Mouse (Mus musculus) heart, embryonic 11.5 days (tissue): ENCODE measurements around the gene Cdhr3. TPM values are rescaled to one million over a fixed set of nuclear protein-coding genes. Genes with fewer than 3 reads are reported as not detected.
A peak's percentile ranks its signal among the peaks of the same experiment; 100 is the strongest.

Experiments used
- ATAC-seq: fragments of 200-750 bp; cut with Nextera tagmentation; replicated peaks from 2 replicates; pipeline ENCODE4 v1.8.0; 2017; ENCODE audit warnings: moderate library complexity; ENCODE audit not compliant: insufficient number of reproducible peaks, low FRiP score, low TSS enrichment
- H3K27ac ChIP-seq: fragments of 300-500 bp; sonication (generic); 2 replicates; pipeline ENCODE4 v1.5.1; 2014; ENCODE audit warnings: mild to moderate bottlenecking, low read depth, low read length
- H3K27me3 ChIP-seq: fragments of 300-500 bp; sonication (generic); 2 replicates; pipeline ENCODE4 v1.6.1; 2014; ENCODE audit warnings: mild to moderate bottlenecking, low read length, mixed read lengths; ENCODE audit not compliant: control insufficient read depth, insufficient read depth
- H3K36me3 ChIP-seq: fragments of 300-500 bp; sonication (generic); 2 replicates; pipeline ENCODE4 v1.6.1; 2014; ENCODE audit warnings: mild to moderate bottlenecking, low read length, moderate library complexity, mixed read lengths; ENCODE audit not compliant: control insufficient read depth, insufficient read depth
- H3K4me1 ChIP-seq: fragments of 300-500 bp; sonication (generic); 2 replicates; pipeline ENCODE4 v1.6.1; 2014; ENCODE audit warnings: low read length; ENCODE audit not compliant: control insufficient read depth, insufficient read depth
- H3K4me2 ChIP-seq: fragments of 300-500 bp; sonication (generic); 2 replicates; pipeline ENCODE4 v1.6.1; 2014; ENCODE audit warnings: mild to moderate bottlenecking, moderate library complexity
- H3K4me3 ChIP-seq: fragments of 300-500 bp; sonication (generic); 2 replicates; pipeline ENCODE4 v1.5.1; 2014; ENCODE audit warnings: low read depth, low read length
- H3K9ac ChIP-seq: fragments of 300-500 bp; sonication (generic); 2 replicates; pipeline ENCODE4 v1.6.1; 2014; ENCODE audit warnings: mild to moderate bottlenecking, low read depth, low read length, moderate library complexity
- H3K9me3 ChIP-seq: fragments of 300-500 bp; sonication (generic); replicated peaks from 2 replicates; pipeline ENCODE4 v1.6.1; 2016; ENCODE audit warnings: low read length; ENCODE audit not compliant: control insufficient read depth
- WGBS: fragments of 180-500 bp; shearing (Covaris S2); extraction: QIAGEN DNeasy Blood & Tissue Kit; methylation state at CpG from one replicate; pipeline ENCODE4 v1.1.7; 2014; ENCODE audit not compliant: insufficient replicate concordance; 5-methylcytosine and 5-hydroxymethylcytosine counted together
- polyA plus RNA-seq: library from polyadenylated mRNA; unstranded; fragments of >200 nt; fragmentation: Nextera tagmentation; extraction: Ambion mirVana; gene quantifications from 2 replicates; pipeline ENCODE4 v1.2.1, GENCODE M21; 2014

Cdhr3 gene
- not detected in 2 replicates for polyA plus RNA-seq

GRCm38 (mm10) chr12:33092775-33093174 is at the start of gene Cdhr3:
Cdhr3 (minus strand) TSS chr12:33092875.
- no peaks in the 10 kb centered on the region for H3K4me1 ChIP-seq
- no peak within 1 kb of the TSS for H3K4me3 ChIP-seq
- no peak within 1 kb of the TSS for H3K4me2 ChIP-seq
- no peak for ATAC-seq
- H3K9me3 ChIP-seq = no peaks in the 10 kb centered on the region
- no peaks in the 10 kb centered on the region for H3K36me3 ChIP-seq
- no peak within 1 kb of the TSS for H3K9ac ChIP-seq
- H3K27me3 ChIP-seq = no peaks in the 10 kb centered on the region
- no peak within 1 kb of the TSS for H3K27ac ChIP-seq
- 70% methylated on average over 6 of the region's 6 CpGs for WGBS

- ATAC-seq = no peak; the same call in 1 of the 2 replicates
- Histone ChIP-seq H3K4me3 (no peak overlapping the region), H3K27me3 (no peaks in the 10 kb centered on the region), H3K27ac (0 out of 2 replicates have a peak overlapping the region, but pooled peaks have one; percentile 15), H3K9ac (no peak overlapping the region), H3K36me3 (no peaks in the 10 kb centered on the region), H3K4me2 (no peak overlapping the region), H3K9me3 (no peaks in the 10 kb centered on the region), H3K4me1 (peaks cover 10% of the 10 kb centered on the region)
- WGBS = 36% methylated on average over 3 of the region's 3 CpGs
Observed at GRCm38 (mm10) chr12:33139083-33139482, 46.4 kb upstream of the Cdhr3 start.

- Histone ChIP-seq H3K9me3 (no peaks in the 10 kb centered on the region), H3K4me2 (no peak overlapping the region), H3K9ac (no peak overlapping the region), H3K36me3 (no peaks in the 10 kb centered on the region), H3K27ac (no peak overlapping the region), H3K4me3 (no peak overlapping the region), H3K4me1 (peaks cover 10% of the 10 kb centered on the region), H3K27me3 (no peaks in the 10 kb centered on the region)
- WGBS = 62% methylated on average over 1 of the region's 1 CpGs
- no peak for ATAC-seq
Observed at GRCm38 (mm10) chr12:33137857-33138256, 45.2 kb upstream of the Cdhr3 start.

GRCm38 (mm10) chr12:33131796-33132195 is 39.1 kb upstream of the Cdhr3 start:
- Histone ChIP-seq H3K4me3 (no peak overlapping the region), H3K36me3 (no peaks in the 10 kb centered on the region), H3K9ac (no peak overlapping the region), H3K27ac (no peak overlapping the region), H3K4me2 (no peak overlapping the region), H3K4me1 (no peaks in the 10 kb centered on the region), H3K9me3 (no peaks in the 10 kb centered on the region), H3K27me3 (no peaks in the 10 kb centered on the region)
- no peak for ATAC-seq
- 66% methylated on average over 7 of the region's 7 CpGs for WGBS

- no peaks in the 10 kb centered on the region for H3K9me3 ChIP-seq
- H3K9ac ChIP-seq = no peak overlapping the region
- H3K4me2 ChIP-seq = no peak overlapping the region
- H3K27ac ChIP-seq = no peak overlapping the region
- no peak overlapping the region for H3K4me3 ChIP-seq
- ATAC-seq = no peak
- no peaks in the 10 kb centered on the region for H3K4me1 ChIP-seq
- 57% methylated on average over 8 of the region's 8 CpGs for WGBS
- H3K36me3 ChIP-seq = no peaks in the 10 kb centered on the region
- no peaks in the 10 kb centered on the region for H3K27me3 ChIP-seq
Observed at GRCm38 (mm10) chr12:33130401-33130800, 37.7 kb upstream of the Cdhr3 start.

- Histone ChIP-seq H3K4me3 (no peak overlapping the region), H3K27ac (no peak overlapping the region), H3K4me2 (no peak overlapping the region), H3K9me3 (no peaks in the 10 kb centered on the region), H3K9ac (no peak overlapping the region), H3K4me1 (no peaks in the 10 kb centered on the region), H3K27me3 (no peaks in the 10 kb centered on the region), H3K36me3 (no peaks in the 10 kb centered on the region)
- 9% methylated on average over 4 of the region's 4 CpGs for WGBS
- no peak for ATAC-seq
Observed at GRCm38 (mm10) chr12:33129410-33129809, 36.7 kb upstream of the Cdhr3 start.

GRCm38 (mm10) chr12:33128702-33129101 is 36.0 kb upstream of the Cdhr3 start:
- Histone ChIP-seq H3K4me3 (no peak overlapping the region), H3K4me2 (no peak overlapping the region), H3K9me3 (no peaks in the 10 kb centered on the region), H3K4me1 (no peaks in the 10 kb centered on the region), H3K36me3 (no peaks in the 10 kb centered on the region), H3K27ac (no peak overlapping the region), H3K27me3 (no peaks in the 10 kb centered on the region), H3K9ac (no peak overlapping the region)
- no peak for ATAC-seq
- 63% methylated on average over 7 of the region's 7 CpGs for WGBS

- no peaks in the 10 kb centered on the region for H3K4me1 ChIP-seq
- H3K4me2 ChIP-seq = no peak overlapping the region
- no peak overlapping the region for H3K27ac ChIP-seq
- no peak overlapping the region for H3K9ac ChIP-seq
- 78% methylated on average over 2 of the region's 2 CpGs for WGBS
- H3K4me3 ChIP-seq = no peak overlapping the region
- ATAC-seq = no peak
- H3K27me3 ChIP-seq = no peaks in the 10 kb centered on the region
- no peaks in the 10 kb centered on the region for H3K9me3 ChIP-seq
- no peaks in the 10 kb centered on the region for H3K36me3 ChIP-seq
Observed at GRCm38 (mm10) chr12:33128121-33128520, 35.4 kb upstream of the Cdhr3 start.

GRCm38 (mm10) chr12:33126243-33126642 is 33.6 kb upstream of the Cdhr3 start:
- H3K9ac ChIP-seq = no peak overlapping the region
- H3K27ac ChIP-seq = no peak overlapping the region
- H3K4me3 ChIP-seq = no peak overlapping the region
- no peaks in the 10 kb centered on the region for H3K36me3 ChIP-seq
- H3K27me3 ChIP-seq = no peaks in the 10 kb centered on the region
- H3K4me1 ChIP-seq = no peaks in the 10 kb centered on the region
- H3K4me2 ChIP-seq = no peak overlapping the region
- H3K9me3 ChIP-seq = no peaks in the 10 kb centered on the region
- ATAC-seq = no peak
